Mouse (Mus musculus): ENCODE measurements around the gene Farsa. TPM values are rescaled to one million over a fixed set of nuclear protein-coding genes. Genes with fewer than 3 reads are reported as not detected.

The Farsa gene
- polyA plus RNA-seq, 1 experiment from 2014 or later, result 68.2 TPM

DNA sequence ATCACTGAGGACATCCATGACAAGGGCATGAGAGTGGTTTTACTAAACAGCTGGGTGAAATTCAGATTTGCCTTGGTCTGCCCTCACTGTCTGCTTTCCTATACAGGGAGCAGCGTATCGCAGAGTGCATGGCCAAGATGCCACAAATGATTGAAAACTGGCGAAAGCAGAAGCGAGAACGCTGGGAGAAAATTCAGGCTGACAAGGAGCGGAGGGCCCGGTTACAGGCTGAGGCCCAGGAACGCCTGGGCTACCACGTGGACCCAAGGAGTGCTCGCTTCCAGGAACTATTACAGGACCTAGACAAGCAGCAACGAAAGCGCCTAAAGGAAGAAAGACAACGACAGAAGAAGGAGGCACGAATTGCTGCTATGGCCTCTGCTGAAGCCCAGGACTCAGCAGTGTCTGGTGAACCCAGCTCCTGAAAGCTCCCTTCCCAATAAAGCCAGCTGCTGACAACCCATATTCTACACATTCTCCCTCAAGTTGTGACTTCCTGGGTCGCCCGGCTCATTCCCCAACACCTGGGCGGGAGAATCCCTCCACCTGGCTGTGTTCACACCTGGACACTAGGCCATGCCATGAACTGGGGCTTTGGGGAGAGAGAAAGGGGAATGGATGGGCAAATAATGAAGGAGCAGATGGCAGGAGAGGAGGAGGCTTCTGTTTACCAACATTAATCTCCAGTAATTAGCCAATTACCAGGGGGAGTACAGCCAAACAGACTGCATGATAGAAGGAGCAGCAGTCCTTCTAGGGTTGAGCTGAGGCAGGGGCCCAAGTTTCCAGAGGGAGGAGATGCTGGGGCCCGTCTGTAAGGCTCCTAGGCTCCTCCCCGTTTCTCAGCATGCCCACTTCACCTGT is 22.6 kb upstream of the Farsa start:
- H3K9ac ChIP-seq (ENCODE audit: low read depth, low read length), result no peak overlapping the region
- H3K27ac ChIP-seq, result no peak overlapping the region
- no peaks in the 10 kb centered on the region for H3K27me3 ChIP-seq (ENCODE audit: insufficient read depth, low read length)
- DNase-seq (ENCODE audit: low spot score) (no peak), ATAC-seq (replicated peaks; ENCODE audit: low FRiP score, low read depth) (no peak)
- H3K4me1 ChIP-seq (replicated peaks; ENCODE audit: insufficient read depth, low read length), result no peaks in the 10 kb centered on the region; the same call in 1 of the 2 replicates
- no peak overlapping the region for H3K4me2 ChIP-seq (ENCODE audit: low read length)
- WGBS, result 86% methylated on average over 19 of the region's 19 CpGs
- H3K9me3 ChIP-seq (replicated peaks; ENCODE audit: low read length), result no peaks in the 10 kb centered on the region
- TF ChIP-seq CTCF (IDR thresholded peaks at IDR 0.05; ENCODE audit: low read depth), result no peak
- H3K36me3 ChIP-seq (ENCODE audit: insufficient read depth, low read length), result peaks cover 44% of the 10 kb centered on the region
- no peak overlapping the region for H3K4me3 ChIP-seq (replicated peaks; ENCODE audit: low read depth, low read length)

DNA sequence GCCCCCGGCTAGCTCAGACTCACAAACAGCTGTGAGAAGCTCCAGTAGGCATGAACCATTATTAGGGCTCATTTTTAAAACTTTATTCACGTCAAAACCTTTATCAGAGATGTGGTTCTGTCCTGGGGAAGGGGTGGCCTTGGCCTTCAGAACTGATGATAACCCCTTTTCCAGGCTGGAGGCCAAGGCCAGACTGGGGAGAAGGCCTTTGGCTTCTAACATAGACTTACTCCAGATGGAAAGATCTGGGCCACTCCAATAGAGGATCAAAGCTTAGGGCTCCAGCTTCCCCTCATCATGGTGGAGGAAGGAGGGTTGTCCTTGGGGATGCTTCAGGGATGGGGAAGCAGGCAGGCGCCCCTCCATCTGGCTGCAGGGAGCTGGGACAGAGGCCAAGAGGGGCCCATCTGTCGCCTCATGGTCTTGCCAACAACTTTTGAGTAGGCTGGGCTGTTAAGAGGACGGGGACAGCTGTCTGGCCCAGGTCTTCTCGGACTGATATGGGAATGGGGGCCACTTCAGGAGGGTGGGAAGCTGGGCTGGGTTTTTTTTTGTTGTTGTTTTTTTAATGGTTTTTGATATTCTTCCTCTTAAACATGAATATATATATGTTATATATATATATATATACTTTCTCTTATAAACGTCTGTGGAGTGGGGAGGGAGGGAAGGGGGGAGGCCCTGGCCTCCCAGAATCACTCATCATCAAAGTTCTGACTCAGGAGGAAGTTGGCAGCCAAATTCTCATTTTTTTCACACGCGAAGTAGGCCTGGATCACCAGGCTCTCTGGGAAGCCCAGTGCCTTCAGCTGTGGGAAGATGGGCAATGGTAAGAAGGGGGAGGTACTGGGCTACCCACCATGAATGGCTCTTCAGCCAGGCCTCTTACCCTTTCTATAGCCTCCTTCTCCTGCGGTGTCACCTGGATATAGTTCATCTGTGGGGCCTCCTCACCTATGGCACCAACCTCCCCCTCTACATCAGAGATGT is 21.6 kb upstream of the Farsa start:
- Histone ChIP-seq H3K27ac (no peak overlapping the region), H3K36me3 (ENCODE audit: insufficient read depth, low read length) (peaks cover 44% of the 10 kb centered on the region), H3K4me1 (replicated peaks; ENCODE audit: insufficient read depth, low read length) (no peaks in the 10 kb centered on the region; the same call in 1 of the 2 replicates)

DNA sequence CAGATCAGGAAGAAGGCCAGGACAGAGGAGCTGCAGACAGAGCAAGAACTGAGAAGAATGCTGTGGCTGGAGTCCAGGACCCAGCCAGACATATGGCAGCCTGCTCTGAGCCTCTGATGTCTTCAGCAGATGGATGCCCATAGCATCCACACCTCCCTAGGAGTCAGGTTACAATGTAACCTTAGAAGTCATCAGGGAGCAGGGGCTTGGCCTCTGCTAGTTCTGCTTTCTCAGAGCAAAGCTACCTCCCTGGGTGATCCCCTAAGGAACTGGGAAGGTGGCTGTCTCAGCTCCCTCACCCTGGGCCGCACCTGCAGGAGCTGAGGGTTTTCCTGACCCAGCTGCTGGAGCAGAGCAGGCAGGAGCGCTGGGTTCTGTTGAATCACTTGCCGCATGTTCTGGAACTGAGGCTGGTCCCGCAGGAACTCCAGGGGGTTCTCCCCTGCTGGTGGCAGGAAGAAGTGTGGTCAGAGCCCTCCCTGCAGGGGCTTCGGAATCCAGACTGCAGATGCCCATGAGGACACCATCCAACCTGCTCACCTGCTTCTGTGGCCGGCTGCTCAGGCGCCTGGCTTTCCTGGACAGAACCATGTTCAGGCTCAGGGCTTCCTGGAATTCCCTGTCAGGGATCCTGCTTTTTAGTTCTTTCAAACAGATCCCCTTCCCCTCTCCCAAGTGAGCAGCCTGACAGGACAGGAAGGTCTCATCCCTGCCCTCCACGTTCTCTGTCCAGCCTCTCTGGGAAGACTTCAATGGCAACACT is 19.5 kb upstream of the Farsa start:
- Histone ChIP-seq H3K27me3 (ENCODE audit: insufficient read depth, low read length) (no peaks in the 10 kb centered on the region), H3K36me3 (ENCODE audit: insufficient read depth, low read length) (peaks cover 52% of the 10 kb centered on the region), H3K4me2 (ENCODE audit: low read length) (no peak overlapping the region), H3K4me1 (replicated peaks; ENCODE audit: insufficient read depth, low read length) (no peaks in the 10 kb centered on the region; the same call in 1 of the 2 replicates), H3K9me3 (replicated peaks; ENCODE audit: low read length) (no peaks in the 10 kb centered on the region), H3K27ac (no peak overlapping the region), H3K4me3 (replicated peaks; ENCODE audit: low read depth, low read length) (no peak overlapping the region), H3K9ac (ENCODE audit: low read depth, low read length) (no peak overlapping the region)
- 31% methylated on average over 8 of the region's 8 CpGs for WGBS
- ATAC-seq (replicated peaks; ENCODE audit: low FRiP score, low read depth) (no peak; the same call in 1 of the 2 replicates), DNase-seq (ENCODE audit: low spot score) (peak; percentile 73)
- TF ChIP-seq CTCF (IDR thresholded peaks at IDR 0.05; ENCODE audit: low read depth), result no peak

More for the DNA sequence above, 21.6 kb upstream of the Farsa start:
- Histone ChIP-seq H3K9me3 (replicated peaks; ENCODE audit: low read length) (no peaks in the 10 kb centered on the region), H3K9ac (ENCODE audit: low read depth, low read length) (no peak overlapping the region), H3K27me3 (ENCODE audit: insufficient read depth, low read length) (no peaks in the 10 kb centered on the region), H3K4me2 (ENCODE audit: low read length) (no peak overlapping the region), H3K4me3 (replicated peaks; ENCODE audit: low read depth, low read length) (no peak overlapping the region)
- WGBS, result 67% methylated on average over 10 of the region's 10 CpGs
- ATAC-seq (replicated peaks; ENCODE audit: low FRiP score, low read depth) (no peak), DNase-seq (ENCODE audit: low spot score) (no peak)
- no peak for TF ChIP-seq CTCF (IDR thresholded peaks at IDR 0.05; ENCODE audit: low read depth)

DNA sequence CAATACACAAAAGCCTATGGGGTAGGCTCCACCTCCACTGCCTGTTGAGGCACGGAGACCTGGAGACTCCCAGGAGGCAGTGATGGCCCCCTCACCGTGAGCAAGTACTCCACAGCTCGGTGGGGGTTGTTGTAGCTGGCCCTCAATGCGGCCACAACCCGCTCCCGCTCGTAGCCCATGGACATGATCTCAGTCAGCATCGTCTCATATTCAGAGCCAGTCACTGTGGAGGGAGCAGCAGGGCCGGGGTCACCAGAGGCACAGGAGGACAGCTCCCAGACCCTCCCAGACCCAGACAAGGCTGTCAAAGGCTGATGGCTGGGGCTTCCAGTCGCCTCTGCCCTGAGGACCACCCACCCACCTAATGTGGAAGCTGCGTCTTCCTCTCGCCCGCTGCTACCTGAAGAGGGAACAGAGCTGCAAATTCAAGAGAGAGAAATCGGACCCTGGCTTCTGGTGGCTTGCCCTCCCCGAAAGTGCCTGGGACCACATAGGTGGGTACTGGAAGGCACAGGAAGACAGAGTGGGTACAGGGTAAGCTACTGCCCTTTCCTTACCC is 18.8 kb upstream of the Farsa start:
- ATAC-seq (replicated peaks; ENCODE audit: low FRiP score, low read depth) (no peak), DNase-seq (ENCODE audit: low spot score) (no peak)
- Histone ChIP-seq H3K4me1 (replicated peaks; ENCODE audit: insufficient read depth, low read length) (no peaks in the 10 kb centered on the region; the same call in 1 of the 2 replicates), H3K9ac (ENCODE audit: low read depth, low read length) (no peak overlapping the region), H3K27me3 (ENCODE audit: insufficient read depth, low read length) (no peaks in the 10 kb centered on the region), H3K9me3 (replicated peaks; ENCODE audit: low read length) (no peaks in the 10 kb centered on the region), H3K4me2 (ENCODE audit: low read length) (no peak overlapping the region), H3K27ac (no peak overlapping the region), H3K36me3 (ENCODE audit: insufficient read depth, low read length) (peaks cover 59% of the 10 kb centered on the region), H3K4me3 (replicated peaks; ENCODE audit: low read depth, low read length) (no peak overlapping the region)
- TF ChIP-seq CTCF (IDR thresholded peaks at IDR 0.05; ENCODE audit: low read depth), result no peak
- 64% methylated on average over 15 of the region's 15 CpGs for WGBS

DNA sequence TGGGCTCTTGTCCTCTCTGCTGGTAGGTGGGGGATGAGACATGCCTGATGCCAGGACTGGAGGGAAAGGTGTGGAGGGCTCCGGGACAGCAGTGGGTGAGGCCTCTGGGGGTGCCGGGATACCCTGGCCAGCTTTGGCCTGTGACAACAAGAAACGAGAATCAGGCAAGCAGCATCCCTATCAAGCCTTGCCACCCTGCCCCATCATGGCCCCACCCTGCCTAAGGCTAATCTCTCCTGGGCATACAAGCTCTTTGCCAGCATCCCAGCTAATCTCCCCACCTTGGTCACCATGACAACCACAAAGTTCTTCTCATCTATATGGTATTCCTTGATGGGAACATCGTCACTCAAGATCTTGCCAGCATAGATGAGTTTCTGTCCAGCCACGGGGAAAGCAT is 18.3 kb upstream of the Farsa start:
- no peak overlapping the region for H3K4me3 ChIP-seq (replicated peaks; ENCODE audit: low read depth, low read length)
- DNase-seq (ENCODE audit: low spot score), result no peak
- no peak overlapping the region for H3K27ac ChIP-seq
- TF ChIP-seq CTCF (IDR thresholded peaks at IDR 0.05; ENCODE audit: low read depth), result no peak
- WGBS, result 82% methylated on average over 5 of the region's 5 CpGs
- H3K27me3 ChIP-seq (ENCODE audit: insufficient read depth, low read length), result no peaks in the 10 kb centered on the region
- no peak for ATAC-seq (replicated peaks; ENCODE audit: low FRiP score, low read depth)
- no peak overlapping the region for H3K4me2 ChIP-seq (ENCODE audit: low read length)
- peaks cover 64% of the 10 kb centered on the region for H3K36me3 ChIP-seq (ENCODE audit: insufficient read depth, low read length)
- H3K9me3 ChIP-seq (replicated peaks; ENCODE audit: low read length), result no peaks in the 10 kb centered on the region
- H3K9ac ChIP-seq (ENCODE audit: low read depth, low read length), result no peak overlapping the region
- no peaks in the 10 kb centered on the region; the same call in 1 of the 2 replicates for H3K4me1 ChIP-seq (replicated peaks; ENCODE audit: insufficient read depth, low read length)

All from kidney, postnatal 0 days (tissue).